Mouse (Mus musculus) midbrain, embryonic 16.5 days (tissue): ENCODE measurements at regions not wholly inside any gene's neighbourhood (a gene's known extent, or its start where the extent isn't known, plus 50 kb on each side); places are given as distances from the start of the nearest gene placed in this dataset.

Experiments used
- ATAC-seq: fragments of 200-750 bp; cut with Nextera tagmentation; 2 replicates; pipeline ENCODE4 v1.8.0; 2017; ENCODE audit warnings: moderate TSS enrichment
- H3K27ac ChIP-seq: fragments of 300-500 bp; sonication (generic); 2 replicates; pipeline ENCODE4 v1.5.1; 2014; ENCODE audit warnings: mild to moderate bottlenecking, low read length, mixed read lengths
- H3K27me3 ChIP-seq: fragments of 300-500 bp; sonication (generic); 2 replicates; pipeline ENCODE4 v1.6.1; 2014; ENCODE audit warnings: low read depth, low read length, mixed read lengths; ENCODE audit not compliant: control insufficient read depth, insufficient read depth
- H3K36me3 ChIP-seq: fragments of 300-500 bp; sonication (generic); 2 replicates; pipeline ENCODE4 v1.6.1; 2014; ENCODE audit warnings: mild to moderate bottlenecking, low read length, moderate library complexity, mixed read lengths; ENCODE audit not compliant: control insufficient read depth, insufficient read depth
- H3K4me1 ChIP-seq: fragments of 300-500 bp; sonication (generic); 2 replicates; pipeline ENCODE4 v1.6.1; 2014; ENCODE audit warnings: mild to moderate bottlenecking, low read length, mixed read lengths; ENCODE audit not compliant: control insufficient read depth, insufficient read depth
- H3K4me2 ChIP-seq: fragments of 300-500 bp; sonication (generic); 2 replicates; pipeline ENCODE4 v1.6.1; 2014; ENCODE audit warnings: mild to moderate bottlenecking, low read length, mixed read lengths
- H3K4me3 ChIP-seq: fragments of 300-500 bp; sonication (generic); 2 replicates; pipeline ENCODE4 v1.5.1; 2014; ENCODE audit warnings: low read depth, mild to moderate bottlenecking, low read length, moderate library complexity, mixed read lengths
- H3K9ac ChIP-seq: fragments of 300-500 bp; sonication (generic); 2 replicates; pipeline ENCODE4 v1.6.1; 2014; ENCODE audit warnings: low read depth, low read length, mixed read lengths
- H3K9me3 ChIP-seq: fragments of 300-500 bp; sonication (generic); replicated peaks from 2 replicates; pipeline ENCODE4 v1.6.1; 2014; ENCODE audit warnings: mild to moderate bottlenecking, low read length, mixed read lengths; ENCODE audit not compliant: control insufficient read depth, poor library complexity, severe bottlenecking
- WGBS: fragments of 180-500 bp; shearing (Covaris S2); extraction: QIAGEN DNeasy Blood & Tissue Kit; methylation state at CpG from one replicate; pipeline ENCODE4 v1.1.7; 2014; 5-methylcytosine and 5-hydroxymethylcytosine counted together

GRCm38 (mm10) chr3:42067036-42067435 is 324.6 kb downstream of the D3Ertd751e start:
- Histone ChIP-seq H3K27ac (no peak overlapping the region), H3K9me3 (no peaks in the 10 kb centered on the region), H3K9ac (no peak overlapping the region), H3K4me3 (no peak overlapping the region), H3K4me1 (0 out of 2 replicates have a peak, but pooled peaks cover 4% of the 10 kb centered on the region), H3K27me3 (no peaks in the 10 kb centered on the region), H3K36me3 (no peaks in the 10 kb centered on the region), H3K4me2 (no peak overlapping the region)
- ATAC-seq = no peak
- 89% methylated on average over 5 of the region's 5 CpGs for WGBS

GRCm38 (mm10) chr3:42074532-42075287 is 332.3 kb downstream of the D3Ertd751e start:
- no peaks in the 10 kb centered on the region for H3K36me3 ChIP-seq
- H3K9me3 ChIP-seq = no peaks in the 10 kb centered on the region
- H3K4me2 ChIP-seq = peak overlapping the region; percentile 44
- ATAC-seq = peak; percentile 86
- no peak overlapping the region; the same call in 1 of the 2 replicates for H3K9ac ChIP-seq
- H3K27ac ChIP-seq = no peak overlapping the region
- 28% methylated on average over 11 of the region's 11 CpGs for WGBS
- H3K4me1 ChIP-seq = peaks cover 5% of the 10 kb centered on the region
- H3K4me3 ChIP-seq = 0 out of 2 replicates have a peak overlapping the region, but pooled peaks have one; percentile 20
- no peaks in the 10 kb centered on the region for H3K27me3 ChIP-seq

- H3K36me3 ChIP-seq = no peaks in the 10 kb centered on the region
- H3K4me1 ChIP-seq = peaks cover 10% of the 10 kb centered on the region
- peak; percentile 96 for ATAC-seq
- H3K4me3 ChIP-seq = no peak overlapping the region
- no peaks in the 10 kb centered on the region for H3K27me3 ChIP-seq
- no peak overlapping the region for H3K9ac ChIP-seq
- no peaks in the 10 kb centered on the region for H3K9me3 ChIP-seq
- peak overlapping the region; percentile 33 for H3K4me2 ChIP-seq
- WGBS = 23% methylated on average over 13 of the region's 13 CpGs
- H3K27ac ChIP-seq = peak overlapping the region; percentile 68
These were observed 368.8 kb downstream of the D3Ertd751e start for GRCm38 (mm10) chr3:42110976-42111847.

GRCm38 (mm10) chr3:42129821-42130560 is 387.6 kb downstream of the D3Ertd751e start:
- Histone ChIP-seq H3K9me3 (no peaks in the 10 kb centered on the region), H3K4me2 (no peak overlapping the region), H3K4me3 (no peak overlapping the region), H3K27ac (no peak overlapping the region), H3K27me3 (no peaks in the 10 kb centered on the region), H3K4me1 (no peaks in the 10 kb centered on the region), H3K36me3 (no peaks in the 10 kb centered on the region), H3K9ac (no peak overlapping the region)
- no peak for ATAC-seq
- WGBS = 62% methylated on average over 3 of the region's 3 CpGs

GRCm38 (mm10) chr3:42132322-42132721 is 389.9 kb downstream of the D3Ertd751e start:
- Histone ChIP-seq H3K36me3 (no peaks in the 10 kb centered on the region), H3K27me3 (no peaks in the 10 kb centered on the region), H3K27ac (no peak overlapping the region), H3K4me1 (no peaks in the 10 kb centered on the region), H3K4me3 (no peak overlapping the region), H3K4me2 (no peak overlapping the region), H3K9me3 (no peaks in the 10 kb centered on the region), H3K9ac (no peak overlapping the region)
- 93% methylated on average over 1 of the region's 1 CpGs for WGBS
- ATAC-seq = no peak

- no peak overlapping the region for H3K27ac ChIP-seq
- H3K27me3 ChIP-seq = no peaks in the 10 kb centered on the region
- H3K9me3 ChIP-seq = no peaks in the 10 kb centered on the region
- H3K9ac ChIP-seq = no peak overlapping the region
- ATAC-seq = peak; percentile 39; the same call in 1 of the 2 replicates
- no peaks in the 10 kb centered on the region for H3K36me3 ChIP-seq
- H3K4me3 ChIP-seq = no peak overlapping the region
- 82% methylated on average over 3 of the region's 3 CpGs for WGBS
- no peaks in the 10 kb centered on the region for H3K4me1 ChIP-seq
- no peak overlapping the region for H3K4me2 ChIP-seq
These were observed 411.0 kb downstream of the D3Ertd751e start for GRCm38 (mm10) chr3:42153372-42153771.

GRCm38 (mm10) chr3:42154909-42155308 is 412.5 kb downstream of the D3Ertd751e start:
- WGBS = 33% methylated on average over 4 of the region's 4 CpGs
- H3K9ac ChIP-seq = no peak overlapping the region
- H3K4me1 ChIP-seq = no peaks in the 10 kb centered on the region
- H3K27me3 ChIP-seq = no peaks in the 10 kb centered on the region
- H3K4me3 ChIP-seq = no peak overlapping the region
- H3K36me3 ChIP-seq = no peaks in the 10 kb centered on the region
- ATAC-seq = no peak
- no peak overlapping the region for H3K4me2 ChIP-seq
- H3K9me3 ChIP-seq = no peaks in the 10 kb centered on the region
- no peak overlapping the region for H3K27ac ChIP-seq

GRCm38 (mm10) chr3:42163666-42164065 is 421.3 kb downstream of the D3Ertd751e start:
- Histone ChIP-seq H3K4me2 (no peak overlapping the region), H3K9ac (no peak overlapping the region), H3K9me3 (no peaks in the 10 kb centered on the region), H3K4me3 (no peak overlapping the region), H3K4me1 (no peaks in the 10 kb centered on the region), H3K36me3 (no peaks in the 10 kb centered on the region), H3K27ac (no peak overlapping the region), H3K27me3 (no peaks in the 10 kb centered on the region)
- ATAC-seq = no peak
- WGBS = 59% methylated on average over 3 of the region's 3 CpGs
